Mouse (Mus musculus) large intestine, adult 2 months (tissue): Measurements from ENCODE around the gene Vmn1r180. TPM values are rescaled to one million over a fixed set of nuclear protein-coding genes. Genes with fewer than 3 reads are reported as not detected.
"Not testable (repeated sequence)": the region's sequence is repeated elsewhere in the genome, so short reads cannot be mapped to it uniquely, and the experiment has no call there.

Experiments used
- DNase-seq: peaks from one replicate; pipeline ENCODE4 v3.0.0-alpha.2; 2012; ENCODE audit warnings: low read depth, low spot score
- WGBS: fragments of 180-500 bp; shearing (Covaris S2); methylation state at CpG from one replicate; pipeline ENCODE4 v1.1.7; 2018; 5-methylcytosine and 5-hydroxymethylcytosine counted together
- polyA plus RNA-seq: library from polyadenylated mRNA; depleted of rRNA; stranded (reverse); fragments of >200 nt; gene quantifications from 2 replicates; pipeline ENCODE4 v1.2.3, GENCODE M21; 2012; rRNA removed

Vmn1r180 gene
- polyA plus RNA-seq: not detected in 2 replicates

- DNase-seq: no peak
These were observed at the start of gene Vmn1r180 for GRCm38 (mm10) chr7:23950332-23950731. Vmn1r180 (plus strand) TSS chr7:23950632.

GRCm38 (mm10) chr7:23926678-23927077 lies 23.8 kb upstream of the Vmn1r180 start, which contains the start of gene Vmn1r179:
Vmn1r179 (plus strand) TSS chr7:23926978.
- 36% methylated on average over 2 of the region's 2 CpGs for WGBS

GRCm38 (mm10) chr7:23968044-23968443 lies 17.6 kb downstream of the Vmn1r180 start:
- 22% methylated on average over 3 of the region's 3 CpGs for WGBS
- DNase-seq: not testable (repeated sequence)

More at GRCm38 (mm10) chr7:23926678-23927077, 23.8 kb upstream of the Vmn1r180 start, which contains the start of gene Vmn1r179:
- DNase-seq: no peak

- not testable (repeated sequence) for DNase-seq
- WGBS: 81% methylated on average over 9 of the region's 9 CpGs
These were observed 23.9 kb downstream of the Vmn1r180 start, which contains the start of gene Vmn1r181 for GRCm38 (mm10) chr7:23974315-23974714. Vmn1r181 (plus strand) TSS chr7:23974615.

- 54% methylated on average over 2 of the region's 2 CpGs for WGBS
- no peak for DNase-seq
These were observed 51.0 kb downstream of the Vmn1r180 start, which contains the start of gene V1rd19 for GRCm38 (mm10) chr7:24001391-24001790. V1rd19 (plus strand) TSS chr7:24001691.

Other genes with a start within 250 kb of the Vmn1r180 start
- not detected in 2 replicates for gene Vmn1r173, start 249.9 kb upstream of the Vmn1r180 start, polyA plus RNA-seq
- not detected in 2 replicates for gene Vmn1r174, start 198.4 kb upstream of the Vmn1r180 start, polyA plus RNA-seq
- not detected in 2 replicates for gene Vmn1r175, start 140.0 kb upstream of the Vmn1r180 start, polyA plus RNA-seq
- gene Vmn1r176, start 113.3 kb upstream of the Vmn1r180 start, polyA plus RNA-seq: not detected in 2 replicates
- gene Vmn1r177, start 84.2 kb upstream of the Vmn1r180 start, polyA plus RNA-seq: not detected in 2 replicates
- gene Vmn1r178, start 58.6 kb upstream of the Vmn1r180 start, polyA plus RNA-seq: not detected in 2 replicates
- not detected in 2 replicates for gene Vmn1r179, start 23.7 kb upstream of the Vmn1r180 start, polyA plus RNA-seq
- gene Vmn1r181, start 24.0 kb downstream of the Vmn1r180 start, polyA plus RNA-seq: not detected in 2 replicates
- not detected in 2 replicates for gene V1rd19, start 51.1 kb downstream of the Vmn1r180 start, polyA plus RNA-seq
- gene Vmn1r183, start 102.6 kb downstream of the Vmn1r180 start, polyA plus RNA-seq: not detected in 2 replicates
- 8.6 and 11.6 TPM in 2 replicates for gene Zfp180, start 131.3 kb downstream of the Vmn1r180 start, polyA plus RNA-seq
- gene Zfp112, start 161.7 kb downstream of the Vmn1r180 start, polyA plus RNA-seq: 0.82 and 1.5 TPM in 2 replicates
- 4.1 and 6.3 TPM in 2 replicates for gene Zfp235, start 183.5 kb downstream of the Vmn1r180 start, polyA plus RNA-seq
- gene Zfp114, start 224.4 kb downstream of the Vmn1r180 start, polyA plus RNA-seq: 0.33 TPM in 1 of 2 replicates, not detected in the other